Mouse (Mus musculus) liver, embryonic 11.5 days (tissue): ENCODE results near the gene Otc. TPM values are rescaled to one million over a fixed set of nuclear protein-coding genes. Genes with fewer than 3 reads are reported as not detected.

ENCODE experiments used
- ATAC-seq: fragments of 200-750 bp; cut with Nextera tagmentation; replicated peaks from 2 replicates; pipeline ENCODE4 v1.8.0; 2017; ENCODE audit warnings: moderate number of reproducible peaks, mild to moderate bottlenecking, moderate TSS enrichment, moderate library complexity; ENCODE audit not compliant: low FRiP score
- DNase-seq: peaks from one replicate; pipeline ENCODE4 v3.0.0-alpha.2; 2017; ENCODE audit warnings: low spot score
- H3K27ac ChIP-seq: fragments of 300-500 bp; sonication (generic); 2 replicates; pipeline ENCODE4 v1.5.1; 2014; ENCODE audit warnings: mild to moderate bottlenecking, low read depth, low read length, control low read depth
- H3K27me3 ChIP-seq: fragments of 300-500 bp; sonication (generic); replicated peaks from 2 replicates; pipeline ENCODE4 v1.6.1; 2014; ENCODE audit warnings: low read length, mixed read lengths; ENCODE audit not compliant: control insufficient read depth, insufficient read depth
- H3K36me3 ChIP-seq: fragments of 300-500 bp; sonication (generic); 2 replicates; pipeline ENCODE4 v1.6.1; 2014; ENCODE audit warnings: mild to moderate bottlenecking, low read length, moderate library complexity, mixed read lengths; ENCODE audit not compliant: control insufficient read depth, insufficient read depth
- H3K4me1 ChIP-seq: fragments of 300-500 bp; sonication (generic); replicated peaks from 2 replicates; pipeline ENCODE4 v1.6.1; 2014; ENCODE audit warnings: low read length, mixed read lengths; ENCODE audit not compliant: control insufficient read depth, insufficient read depth
- H3K4me2 ChIP-seq: fragments of 300-500 bp; sonication (generic); 2 replicates; pipeline ENCODE4 v1.6.1; 2014; ENCODE audit warnings: mild to moderate bottlenecking, control low read depth, moderate library complexity
- H3K4me3 ChIP-seq: fragments of 300-500 bp; sonication (generic); 2 replicates; pipeline ENCODE4 v1.5.1; 2014; ENCODE audit warnings: low read depth, low read length, control low read depth
- H3K9ac ChIP-seq: fragments of 300-500 bp; sonication (generic); 2 replicates; pipeline ENCODE4 v1.6.1; 2014; ENCODE audit warnings: low read depth, low read length, control low read depth
- H3K9me3 ChIP-seq: fragments of 300-500 bp; sonication (generic); 2 replicates; pipeline ENCODE4 v1.6.1; 2016; ENCODE audit warnings: low read length, inconsistent platforms, mixed read lengths; ENCODE audit not compliant: control insufficient read depth
- WGBS: fragments of 180-500 bp; shearing (Covaris S2); extraction: QIAGEN DNeasy Blood & Tissue Kit; methylation state at CpG from one replicate; pipeline ENCODE4 v1.1.7; 2014; 5-methylcytosine and 5-hydroxymethylcytosine counted together
- polyA plus RNA-seq: library from polyadenylated mRNA; unstranded; fragments of >200 nt; fragmentation: Nextera tagmentation; extraction: Ambion mirVana; gene quantifications from 2 replicates; pipeline ENCODE4 v1.2.1, GENCODE M21; 2014

Otc gene
- 12.9 and 13.4 TPM in 2 replicates for polyA plus RNA-seq

GRCm38 (mm10) chrX:10251852-10252504, at the start of gene Otc:
Otc (plus strand) TSS chrX:10252305.
- Histone ChIP-seq H3K4me2 (no peak within 1 kb of the TSS), H3K27ac (no peak within 1 kb of the TSS; the same call in 1 of the 2 replicates)
- WGBS = 59% methylated on average over 2 of the region's 2 CpGs

GRCm38 (mm10) chrX:10205937-10206336, 46.2 kb upstream of the Otc start:
- H3K4me1 ChIP-seq = no peaks in the 10 kb centered on the region
- no peak overlapping the region for H3K4me2 ChIP-seq
- H3K4me3 ChIP-seq = no peak overlapping the region
- no peaks in the 10 kb centered on the region for H3K27me3 ChIP-seq
- no peak overlapping the region for H3K9ac ChIP-seq
- H3K27ac ChIP-seq = no peak overlapping the region
- ATAC-seq (no peak), DNase-seq (no peak)
- WGBS = 86% methylated on average over 5 of the region's 5 CpGs
- H3K9me3 ChIP-seq = no peaks in the 10 kb centered on the region
- H3K36me3 ChIP-seq = no peaks in the 10 kb centered on the region

More at GRCm38 (mm10) chrX:10251852-10252504, at the start of gene Otc:
- no peak within 1 kb of the TSS for H3K9ac ChIP-seq
- no peak within 1 kb of the TSS for H3K4me3 ChIP-seq
- no peaks in the 10 kb centered on the region for H3K4me1 ChIP-seq
- no peaks in the 10 kb centered on the region for H3K36me3 ChIP-seq
- ATAC-seq (0 out of 2 replicates have a peak, but pooled peaks have one; percentile 18), DNase-seq (no peak)
- H3K9me3 ChIP-seq = no peaks in the 10 kb centered on the region
- H3K27me3 ChIP-seq = no peaks in the 10 kb centered on the region

- ATAC-seq (peak; percentile 14; the same call in 1 of the 2 replicates), DNase-seq (no peak)
- peak overlapping the region; percentile 56 for H3K4me2 ChIP-seq
- 17% methylated on average over 16 of the region's 16 CpGs for WGBS
- H3K9ac ChIP-seq = peak overlapping the region; percentile 62
- no peaks in the 10 kb centered on the region for H3K9me3 ChIP-seq
- H3K4me3 ChIP-seq = peak overlapping the region; percentile 58
- H3K36me3 ChIP-seq = no peaks in the 10 kb centered on the region
- H3K27ac ChIP-seq = peak overlapping the region; percentile 32; the same call in 1 of the 2 replicates
- no peaks in the 10 kb centered on the region for H3K27me3 ChIP-seq
- H3K4me1 ChIP-seq = no peaks in the 10 kb centered on the region
Observed at GRCm38 (mm10) chrX:10215972-10216371, 36.1 kb upstream of the Otc start.

- Histone ChIP-seq H3K27me3 (no peaks in the 10 kb centered on the region), H3K4me2 (peak within 1 kb of the TSS; percentile 56), H3K4me3 (peak within 1 kb of the TSS; percentile 58), H3K36me3 (no peaks in the 10 kb centered on the region), H3K9ac (peak within 1 kb of the TSS; percentile 62), H3K9me3 (no peaks in the 10 kb centered on the region), H3K27ac (peak within 1 kb of the TSS; percentile 32; the same call in 1 of the 2 replicates), H3K4me1 (no peaks in the 10 kb centered on the region)
- peak; percentile 89 for DNase-seq
- ATAC-seq = peak; percentile 99
- WGBS = 8% methylated on average over 45 of the region's 47 CpGs
Observed at GRCm38 (mm10) chrX:10216410-10216949, 35.6 kb upstream of the Otc start, which contains the start of gene Rpgr. Rpgr (minus strand) TSS chrX:10216920.

- H3K9ac ChIP-seq = no peak overlapping the region
- no peak for ATAC-seq
- 63% methylated on average over 6 of the region's 6 CpGs for WGBS
- H3K27me3 ChIP-seq = no peaks in the 10 kb centered on the region
- H3K27ac ChIP-seq = no peak overlapping the region
- H3K9me3 ChIP-seq = no peaks in the 10 kb centered on the region
- no peak for DNase-seq
- H3K4me3 ChIP-seq = no peak overlapping the region
- H3K4me1 ChIP-seq = no peaks in the 10 kb centered on the region
- H3K36me3 ChIP-seq = no peaks in the 10 kb centered on the region
- H3K4me2 ChIP-seq = no peak overlapping the region
Observed at GRCm38 (mm10) chrX:10219281-10219680, 32.8 kb upstream of the Otc start.

- H3K4me1 ChIP-seq = no peaks in the 10 kb centered on the region
- no peak overlapping the region for H3K27ac ChIP-seq
- H3K9ac ChIP-seq = no peak overlapping the region
- no peak for ATAC-seq
- WGBS = 82% methylated on average over 2 of the region's 2 CpGs
- H3K4me2 ChIP-seq = no peak overlapping the region
- H3K36me3 ChIP-seq = no peaks in the 10 kb centered on the region
- H3K9me3 ChIP-seq = no peaks in the 10 kb centered on the region
- H3K4me3 ChIP-seq = no peak overlapping the region
- no peaks in the 10 kb centered on the region for H3K27me3 ChIP-seq
- DNase-seq = no peak
Observed at GRCm38 (mm10) chrX:10233051-10233450, 19.1 kb upstream of the Otc start.

- Histone ChIP-seq H3K4me2 (no peak overlapping the region), H3K27ac (no peak overlapping the region), H3K9me3 (no peaks in the 10 kb centered on the region), H3K4me1 (no peaks in the 10 kb centered on the region), H3K4me3 (no peak overlapping the region), H3K9ac (no peak overlapping the region), H3K36me3 (no peaks in the 10 kb centered on the region), H3K27me3 (no peaks in the 10 kb centered on the region)
- no peak for DNase-seq
- 53% methylated on average over 3 of the region's 3 CpGs for WGBS
- ATAC-seq = no peak
Observed at GRCm38 (mm10) chrX:10234617-10235016, 17.5 kb upstream of the Otc start.

- no peak overlapping the region for H3K4me3 ChIP-seq
- no peaks in the 10 kb centered on the region for H3K9me3 ChIP-seq
- DNase-seq (no peak), ATAC-seq (no peak; the same call in 1 of the 2 replicates)
- WGBS = 55% methylated on average over 4 of the region's 4 CpGs
- no peak overlapping the region for H3K27ac ChIP-seq
- no peak overlapping the region for H3K9ac ChIP-seq
- no peak overlapping the region for H3K4me2 ChIP-seq
- no peaks in the 10 kb centered on the region for H3K36me3 ChIP-seq
- no peaks in the 10 kb centered on the region for H3K4me1 ChIP-seq
- H3K27me3 ChIP-seq = no peaks in the 10 kb centered on the region
Observed at GRCm38 (mm10) chrX:10239515-10239914, 12.6 kb upstream of the Otc start.

- Histone ChIP-seq H3K9me3 (no peaks in the 10 kb centered on the region), H3K27me3 (no peaks in the 10 kb centered on the region), H3K27ac (no peak overlapping the region), H3K4me3 (no peak overlapping the region), H3K36me3 (no peaks in the 10 kb centered on the region), H3K4me1 (no peaks in the 10 kb centered on the region), H3K9ac (no peak overlapping the region), H3K4me2 (no peak overlapping the region)
- DNase-seq (no peak), ATAC-seq (no peak)
- WGBS = 63% methylated on average over 3 of the region's 3 CpGs
Observed at GRCm38 (mm10) chrX:10243916-10244315, 8.2 kb upstream of the Otc start.
